Mouse (Mus musculus): ENCODE measurements at regions not wholly inside any gene's neighbourhood (a gene's known extent, or its start where the extent isn't known, plus 50 kb on each side); places are given as distances from the start of the nearest gene placed in this dataset.
A peak's percentile ranks its signal among the peaks of the same experiment; 100 is the strongest.

- H3K36me3 ChIP-seq (ENCODE audit: control insufficient read depth, insufficient read depth, low read length), result no peaks in the 10 kb centered on the region
- H3K4me2 ChIP-seq (ENCODE audit: low read depth, low read length), result peak overlapping the region; percentile 42
- peak overlapping the region; percentile 9; the same call in 1 of the 2 replicates for H3K4me3 ChIP-seq (ENCODE audit: low read depth, low read length)
- H3K9me3 ChIP-seq (ENCODE audit: control insufficient read depth, low read length), result no peaks in the 10 kb centered on the region
- 0 out of 2 replicates have a peak, but pooled peaks cover 7% of the 10 kb centered on the region for H3K4me1 ChIP-seq (ENCODE audit: control insufficient read depth, insufficient read depth, low read length)
- peak overlapping the region; percentile 29; the same call in 1 of the 2 replicates for H3K27ac ChIP-seq (ENCODE audit: low read depth, low read length)
- WGBS, result 2% methylated on average over 22 of the region's 22 CpGs
- H3K27me3 ChIP-seq (ENCODE audit: control insufficient read depth, insufficient read depth, low read length), result peaks cover 33% of the 10 kb centered on the region
- no peak overlapping the region; the same call in 1 of the 2 replicates for H3K9ac ChIP-seq (replicated peaks; ENCODE audit: low read depth, low read length)
- ATAC-seq (ENCODE audit: low read depth), result peak; percentile 54
Observed at GRCm38 (mm10) chr13:116711148-116711865, 314.0 kb downstream of the Parp8 start.

- Histone ChIP-seq H3K4me2 (ENCODE audit: low read depth, low read length) (no peak overlapping the region), H3K27ac (ENCODE audit: low read depth, low read length) (no peak overlapping the region), H3K27me3 (ENCODE audit: control insufficient read depth, insufficient read depth, low read length) (peaks cover 42% of the 10 kb centered on the region), H3K9ac (replicated peaks; ENCODE audit: low read depth, low read length) (no peak overlapping the region), H3K36me3 (ENCODE audit: control insufficient read depth, insufficient read depth, low read length) (no peaks in the 10 kb centered on the region), H3K4me1 (ENCODE audit: control insufficient read depth, insufficient read depth, low read length) (0 out of 2 replicates have a peak, but pooled peaks cover 7% of the 10 kb centered on the region), H3K4me3 (ENCODE audit: low read depth, low read length) (no peak overlapping the region), H3K9me3 (ENCODE audit: control insufficient read depth, low read length) (no peaks in the 10 kb centered on the region)
- 6% methylated on average over 7 of the region's 7 CpGs for WGBS
- no peak for ATAC-seq (ENCODE audit: low read depth)
Observed at GRCm38 (mm10) chr13:116709671-116710070, 315.7 kb downstream of the Parp8 start.

- H3K4me3 ChIP-seq (ENCODE audit: low read depth, low read length), result no peak overlapping the region
- no peak for ATAC-seq (ENCODE audit: low read depth)
- H3K36me3 ChIP-seq (ENCODE audit: control insufficient read depth, insufficient read depth, low read length), result no peaks in the 10 kb centered on the region
- no peaks in the 10 kb centered on the region for H3K9me3 ChIP-seq (ENCODE audit: control insufficient read depth, low read length)
- under 1% methylated on average over 16 of the region's 16 CpGs for WGBS
- H3K27me3 ChIP-seq (ENCODE audit: control insufficient read depth, insufficient read depth, low read length), result peaks cover 41% of the 10 kb centered on the region
- no peak overlapping the region for H3K9ac ChIP-seq (replicated peaks; ENCODE audit: low read depth, low read length)
- H3K27ac ChIP-seq (ENCODE audit: low read depth, low read length), result peak overlapping the region; percentile 23; the same call in 1 of the 2 replicates
- H3K4me1 ChIP-seq (ENCODE audit: control insufficient read depth, insufficient read depth, low read length), result 0 out of 2 replicates have a peak, but pooled peaks cover 7% of the 10 kb centered on the region
- H3K4me2 ChIP-seq (ENCODE audit: low read depth, low read length), result peak overlapping the region; percentile 14; the same call in 1 of the 2 replicates
Observed at GRCm38 (mm10) chr13:116708846-116709245, 316.5 kb downstream of the Parp8 start.

DNA sequence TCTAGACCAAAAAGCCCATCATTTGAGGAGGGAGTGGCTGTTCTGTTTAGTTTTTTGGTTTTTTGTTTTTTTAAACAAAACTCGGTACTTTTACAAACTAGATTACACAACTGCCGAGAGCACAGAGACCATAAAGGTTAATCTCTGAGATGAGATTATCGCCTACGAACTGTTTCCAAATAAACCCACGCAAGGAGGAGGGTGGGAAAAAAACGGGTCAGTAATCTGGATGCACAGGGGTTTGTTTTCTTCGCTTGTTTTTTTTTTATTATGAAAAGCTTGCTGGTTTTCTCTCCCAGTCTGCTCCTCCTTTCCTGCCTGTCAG, 316.9 kb downstream of the Parp8 start:
- peaks cover 45% of the 10 kb centered on the region for H3K27me3 ChIP-seq (ENCODE audit: control insufficient read depth, insufficient read depth, low read length)
- peak overlapping the region; percentile 31; the same call in 1 of the 2 replicates for H3K4me2 ChIP-seq (ENCODE audit: low read depth, low read length)
- ATAC-seq (ENCODE audit: low read depth), result no peak
- 0 out of 2 replicates have a peak, but pooled peaks cover 7% of the 10 kb centered on the region for H3K4me1 ChIP-seq (ENCODE audit: control insufficient read depth, insufficient read depth, low read length)
- no peak overlapping the region for H3K4me3 ChIP-seq (ENCODE audit: low read depth, low read length)
- no peak overlapping the region for H3K9ac ChIP-seq (replicated peaks; ENCODE audit: low read depth, low read length)
- H3K27ac ChIP-seq (ENCODE audit: low read depth, low read length), result peak overlapping the region; percentile 67
- H3K9me3 ChIP-seq (ENCODE audit: control insufficient read depth, low read length), result no peaks in the 10 kb centered on the region
- no peaks in the 10 kb centered on the region for H3K36me3 ChIP-seq (ENCODE audit: control insufficient read depth, insufficient read depth, low read length)
- under 1% methylated on average over 7 of the region's 7 CpGs for WGBS

GRCm38 (mm10) chr13:116707621-116708455, 317.5 kb downstream of the Parp8 start:
- 0 out of 2 replicates have a peak, but pooled peaks cover 7% of the 10 kb centered on the region for H3K4me1 ChIP-seq (ENCODE audit: control insufficient read depth, insufficient read depth, low read length)
- H3K27me3 ChIP-seq (ENCODE audit: control insufficient read depth, insufficient read depth, low read length), result peaks cover 44% of the 10 kb centered on the region
- H3K36me3 ChIP-seq (ENCODE audit: control insufficient read depth, insufficient read depth, low read length), result no peaks in the 10 kb centered on the region
- peak overlapping the region; percentile 7; the same call in 1 of the 2 replicates for H3K4me3 ChIP-seq (ENCODE audit: low read depth, low read length)
- H3K9me3 ChIP-seq (ENCODE audit: control insufficient read depth, low read length), result no peaks in the 10 kb centered on the region
- no peak overlapping the region for H3K9ac ChIP-seq (replicated peaks; ENCODE audit: low read depth, low read length)
- H3K27ac ChIP-seq (ENCODE audit: low read depth, low read length), result peak overlapping the region; percentile 67
- peak overlapping the region; percentile 31; the same call in 1 of the 2 replicates for H3K4me2 ChIP-seq (ENCODE audit: low read depth, low read length)
- WGBS, result 2% methylated on average over 20 of the region's 20 CpGs
- ATAC-seq (ENCODE audit: low read depth), result no peak

DNA sequence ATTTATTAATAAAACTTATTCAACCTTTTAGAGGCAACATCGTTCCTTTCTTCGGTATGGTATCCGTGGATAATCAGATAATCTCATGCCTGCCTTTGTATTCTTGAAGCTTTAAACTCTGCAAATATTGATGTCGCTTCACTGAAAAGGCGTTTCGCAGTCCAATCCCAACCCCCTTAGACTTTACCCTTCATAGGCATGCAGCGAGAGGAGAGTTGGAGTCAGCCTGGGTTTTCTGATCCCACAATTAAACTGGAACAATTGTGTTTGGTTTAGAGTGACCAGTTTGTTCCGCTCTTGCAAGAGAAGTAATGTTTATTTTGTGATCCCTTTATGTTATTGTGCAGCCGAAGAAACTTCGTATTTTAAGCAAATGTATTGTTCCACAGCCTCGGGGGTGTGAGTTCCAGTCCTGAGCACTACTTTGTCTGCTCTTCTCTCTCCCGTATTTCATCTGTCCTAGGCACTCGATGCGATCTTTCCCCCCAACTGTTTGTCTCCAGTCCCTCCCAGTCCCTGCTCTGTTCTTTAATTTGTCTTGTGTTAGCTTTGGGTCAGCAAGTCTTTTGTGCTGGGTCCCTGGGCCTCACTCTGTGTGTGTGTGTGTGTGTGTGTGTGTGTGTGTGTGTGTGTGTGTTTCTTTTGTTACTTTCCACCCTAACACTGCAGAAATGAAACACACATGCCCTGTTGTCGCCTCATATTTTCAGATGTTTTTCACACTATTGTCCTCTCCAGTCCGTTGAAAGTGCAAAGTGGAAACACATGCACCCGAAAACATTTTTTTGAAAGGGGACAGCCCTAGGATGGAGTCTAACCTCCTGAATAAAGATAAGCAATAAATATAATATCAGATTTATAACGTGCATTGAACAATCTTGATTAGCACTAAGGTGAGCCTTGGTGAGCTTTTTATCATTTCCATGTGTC, 318.7 kb downstream of the Parp8 start:
- H3K4me3 ChIP-seq (ENCODE audit: low read depth, low read length), result no peak overlapping the region

GRCm38 (mm10) chr13:116705611-116706386, 319.5 kb downstream of the Parp8 start:
- H3K27ac ChIP-seq (ENCODE audit: low read depth, low read length), result peak overlapping the region; percentile 52; the same call in 1 of the 2 replicates
- under 1% methylated on average over 39 of the region's 39 CpGs for WGBS
- no peaks in the 10 kb centered on the region for H3K36me3 ChIP-seq (ENCODE audit: control insufficient read depth, insufficient read depth, low read length)
- H3K27me3 ChIP-seq (ENCODE audit: control insufficient read depth, insufficient read depth, low read length), result peaks cover 38% of the 10 kb centered on the region
- H3K4me3 ChIP-seq (ENCODE audit: low read depth, low read length), result peak overlapping the region; percentile 14
- H3K4me2 ChIP-seq (ENCODE audit: low read depth, low read length), result peak overlapping the region; percentile 36
- no peaks in the 10 kb centered on the region for H3K4me1 ChIP-seq (ENCODE audit: control insufficient read depth, insufficient read depth, low read length)
- no peaks in the 10 kb centered on the region for H3K9me3 ChIP-seq (ENCODE audit: control insufficient read depth, low read length)
- 0 out of 2 replicates have a peak overlapping the region, but pooled peaks have one; percentile 28 for H3K9ac ChIP-seq (replicated peaks; ENCODE audit: low read depth, low read length)
- ATAC-seq (ENCODE audit: low read depth), result peak; percentile 54

More for the DNA sequence above, 318.7 kb downstream of the Parp8 start:
- no peaks in the 10 kb centered on the region for H3K36me3 ChIP-seq (ENCODE audit: control insufficient read depth, insufficient read depth, low read length)
- 0 out of 2 replicates have a peak, but pooled peaks cover 4% of the 10 kb centered on the region for H3K4me1 ChIP-seq (ENCODE audit: control insufficient read depth, insufficient read depth, low read length)
- H3K27me3 ChIP-seq (ENCODE audit: control insufficient read depth, insufficient read depth, low read length), result peaks cover 43% of the 10 kb centered on the region
- whole genome bisulfite sequencing, result 1% methylated on average over 18 of the region's 18 CpGs
- ATAC-seq (ENCODE audit: low read depth), result no peak
- H3K9ac ChIP-seq (replicated peaks; ENCODE audit: low read depth, low read length), result no peak overlapping the region
- no peak overlapping the region for H3K27ac ChIP-seq (ENCODE audit: low read depth, low read length)
- H3K4me2 ChIP-seq (ENCODE audit: low read depth, low read length), result peak overlapping the region; percentile 9; the same call in 1 of the 2 replicates
- H3K9me3 ChIP-seq (ENCODE audit: control insufficient read depth, low read length), result no peaks in the 10 kb centered on the region

- H3K36me3 ChIP-seq (ENCODE audit: control insufficient read depth, insufficient read depth, low read length), result no peaks in the 10 kb centered on the region
- no peaks in the 10 kb centered on the region for H3K4me1 ChIP-seq (ENCODE audit: control insufficient read depth, insufficient read depth, low read length)
- no peaks in the 10 kb centered on the region for H3K9me3 ChIP-seq (ENCODE audit: control insufficient read depth, low read length)
- H3K4me2 ChIP-seq (ENCODE audit: low read depth, low read length), result no peak overlapping the region
- H3K9ac ChIP-seq (replicated peaks; ENCODE audit: low read depth, low read length), result no peak overlapping the region
- H3K27ac ChIP-seq (ENCODE audit: low read depth, low read length), result no peak overlapping the region
- H3K27me3 ChIP-seq (ENCODE audit: control insufficient read depth, insufficient read depth, low read length), result no peaks in the 10 kb centered on the region
- no peak overlapping the region for H3K4me3 ChIP-seq (ENCODE audit: low read depth, low read length)
- no peak for ATAC-seq (ENCODE audit: low read depth)
Observed at GRCm38 (mm10) chr13:116688714-116689113, 336.6 kb downstream of the Parp8 start.
